Mouse (Mus musculus) CD4-positive, CD25-positive, alpha-beta regulatory T cell, adult 9 weeks (primary cell): ENCODE results near the gene Frzb. TPM values are rescaled to one million over a fixed set of nuclear protein-coding genes. Genes with fewer than 3 reads are reported as not detected.

Source experiments
- polyA plus RNA-seq: library from polyadenylated mRNA; unstranded; fragments of 100-300 nt; shearing (Covaris generic); gene quantifications from one replicate; pipeline ENCODE4 v1.2.1, GENCODE M21; 2017

The Frzb gene
- not detected for polyA plus RNA-seq

GRCm38 (mm10) chr2:80447291-80447791 is at the start of gene Frzb:
TSS of gene Frzb (minus strand) at chr2:80447625.

Other genes with a start within 250 kb of the Frzb start
- not detected for gene Prdx6b, start 155.2 kb downstream of the Frzb start, polyA plus RNA-seq
- 58.7 TPM for gene Dnajc10, start 132.2 kb downstream of the Frzb start, polyA plus RNA-seq
- gene Nckap1, start 133.8 kb upstream of the Frzb start, polyA plus RNA-seq = 1.7 TPM
- 18.0 TPM for gene Dusp19, start 169.4 kb upstream of the Frzb start, polyA plus RNA-seq
- gene Nup35, start 169.6 kb upstream of the Frzb start, polyA plus RNA-seq = 41.6 TPM